Mouse (Mus musculus) brain, embryonic 14.5 days (tissue): ENCODE data around the gene Ctnnd2.

Source experiments
- CTCF ChIP-seq: fragments of 200-500 bp; IDR thresholded peaks from 2 replicates; pipeline ENCODE4 v1.5.1; 2012; ENCODE audit warnings: inconsistent platforms, mild to moderate bottlenecking, moderate library complexity, borderline replicate concordance; ENCODE audit not compliant: insufficient read depth, insufficient read length; ENCODE audit errors: extremely low read depth
- POLR2A ChIP-seq: fragments of 200-500 bp; IDR thresholded peaks from 2 replicates; pipeline ENCODE4 v1.6.1; 2012; ENCODE audit warnings: mild to moderate bottlenecking, inconsistent platforms, borderline replicate concordance; ENCODE audit not compliant: poor library complexity, insufficient read depth, insufficient read length, severe bottlenecking; ENCODE audit errors: extremely low read depth

DNA sequence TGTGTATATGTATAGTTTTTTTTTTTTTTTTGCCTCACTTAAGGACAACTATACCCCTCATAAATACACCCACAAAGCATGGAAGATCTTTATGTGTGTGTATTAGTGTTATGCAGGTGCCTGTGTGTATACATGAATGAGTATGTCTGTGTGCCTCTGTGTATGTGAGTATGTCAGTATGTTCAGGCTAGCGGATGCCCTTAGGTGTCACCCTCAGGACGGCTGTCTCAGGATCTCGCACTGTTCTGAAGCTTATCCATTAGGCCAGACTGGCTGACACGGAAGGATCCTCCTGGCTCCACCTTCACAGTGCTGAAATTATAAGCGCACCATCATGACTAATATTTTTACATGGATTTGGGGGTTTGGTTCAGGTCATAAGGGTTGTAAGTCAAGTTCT is 202.5 kb downstream of the Ctnnd2 start:
- TF ChIP-seq CTCF (no peak), POLR2A (no peak)
